Mouse (Mus musculus) embryonic fibroblast, embryonic 13.5 days (primary cell): ENCODE data around the gene Olfr213.

ENCODE experiments used
- CTCF ChIP-seq: IDR thresholded peaks from 2 replicates; pipeline ENCODE4 v1.5.1; 2011; ENCODE audit warnings: mild to moderate bottlenecking, control low read depth, low read length, moderate library complexity, borderline replicate concordance; ENCODE audit not compliant: insufficient read depth
- POLR2A ChIP-seq: IDR thresholded peaks from 2 replicates; pipeline ENCODE4 v1.6.1; 2011; ENCODE audit warnings: low read depth, mild to moderate bottlenecking, control low read depth, low read length, moderate library complexity

- TF ChIP-seq POLR2A = no peak
- no peak for TF ChIP-seq CTCF
Measured at GRCm38 (mm10) chr6:116542500-116542899, 4.2 kb downstream of the Olfr213 start.
